In the genomic region with DNA sequence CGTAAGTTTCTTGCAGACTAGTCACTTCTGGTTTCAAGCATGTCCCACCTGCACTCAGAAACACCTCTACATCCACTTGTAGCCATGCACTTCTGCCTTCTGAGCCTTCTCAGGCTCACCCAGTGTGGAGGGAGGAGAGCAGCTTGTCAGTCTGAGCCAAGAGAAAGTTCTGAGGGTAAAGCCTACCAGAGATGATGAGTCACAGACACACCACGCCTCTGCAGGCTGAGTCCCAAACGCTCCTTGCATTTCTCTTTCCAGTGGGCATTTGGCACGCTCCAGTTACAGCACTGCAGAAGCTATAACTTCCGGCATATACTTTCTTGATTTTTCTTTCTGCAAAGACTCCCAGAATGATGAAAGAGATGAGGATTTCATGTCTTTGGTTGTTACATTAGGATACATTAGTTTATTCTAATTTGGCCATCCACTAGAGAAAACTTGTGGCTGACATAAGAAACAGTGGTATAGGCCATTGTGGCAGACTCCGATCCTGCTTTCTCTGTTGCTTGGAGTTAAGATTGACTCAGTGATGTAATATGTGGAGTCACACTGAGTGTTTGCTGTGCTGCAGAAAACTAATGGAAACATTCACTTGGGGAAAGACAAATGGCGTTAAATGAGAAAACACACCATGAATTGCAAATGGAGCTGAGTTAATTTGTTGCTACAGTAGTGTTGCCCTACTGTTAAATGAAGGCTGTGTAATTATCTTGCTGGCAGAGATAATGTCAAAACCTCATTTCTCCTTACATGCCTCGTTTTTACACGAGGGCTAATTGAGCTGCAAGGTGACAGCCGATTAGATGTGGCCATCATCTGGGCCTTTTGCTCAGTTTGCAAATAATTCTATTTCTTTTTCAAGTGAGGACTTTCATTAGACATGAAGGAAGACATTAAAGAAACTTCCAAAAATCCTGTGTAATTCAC, we compare ENCODE assay signal across 11 mouse cellular contexts. TPM values are rescaled to one million over a fixed set of nuclear protein-coding genes. Genes with fewer than 3 reads are reported as not detected.
DNase-seq lines count a peak whose midpoint lies in the region; ATAC-seq and TF ChIP-seq lines count a peak whose summit lies in the region.
"Had no signal": no experiment of that assay in that cellular context is flagged by ENCODE, and none has a peak within 500 bp of the region (broad histone marks: within the 10 kb centered on the region; RNA-seq: fewer than 3 reads in every experiment).

No protein-coding gene starts in this region.

- TF ChIP-seq CTCF in midbrain, postnatal 0 days (IDR thresholded peaks at IDR 0.05): no peak

- no peaks in the 10 kb centered on the region for H3K9me3 ChIP-seq in heart, embryonic 12.5 days (replicated peaks)
- H3K9me3 ChIP-seq in midbrain, postnatal 0 days (ENCODE audit: low read length): no peaks in the 10 kb centered on the region
- H3K9me3 ChIP-seq in midbrain, embryonic 10.5 days (replicated peaks): no peaks in the 10 kb centered on the region

- no peak overlapping the region for H3K4me2 ChIP-seq in heart, embryonic 12.5 days
- H3K4me2 ChIP-seq in midbrain, postnatal 0 days (ENCODE audit: low read depth, low read length, poor library complexity, severe bottlenecking): no peak overlapping the region
- H3K4me2 ChIP-seq: lung, embryonic 14.5 days had no signal

- no peaks in the 10 kb centered on the region for H3K27me3 ChIP-seq in heart, embryonic 12.5 days (replicated peaks)
- H3K27me3 ChIP-seq in midbrain, postnatal 0 days (ENCODE audit: insufficient read depth, low read length): no peaks in the 10 kb centered on the region
- no peaks in the 10 kb centered on the region for H3K27me3 ChIP-seq in midbrain, embryonic 10.5 days (ENCODE audit: low read depth, poor library complexity, severe bottlenecking)

- no peak overlapping the region for H3K27ac ChIP-seq in heart, embryonic 12.5 days (ENCODE audit: poor library complexity, severe bottlenecking)
- no peak overlapping the region for H3K27ac ChIP-seq in midbrain, postnatal 0 days (ENCODE audit: low read depth, low read length)
- H3K27ac ChIP-seq in midbrain, embryonic 10.5 days (replicated peaks): no peak overlapping the region
- H3K27ac ChIP-seq: heart, adult 2 months had no signal

- no peak overlapping the region for H3K4me3 ChIP-seq in heart, embryonic 12.5 days
- H3K4me3 ChIP-seq in midbrain, postnatal 0 days (ENCODE audit: low read depth, low read length): no peak overlapping the region
- H3K4me3 ChIP-seq in midbrain, embryonic 10.5 days: no peak overlapping the region
- H3K4me3 ChIP-seq: heart, adult 2 months had no signal

- no peak overlapping the region for H3K9ac ChIP-seq in heart, embryonic 12.5 days
- no peak overlapping the region for H3K9ac ChIP-seq in midbrain, postnatal 0 days (replicated peaks; ENCODE audit: low read length, poor library complexity, severe bottlenecking)
- H3K9ac ChIP-seq: lung, embryonic 14.5 days had no signal

- DNase-seq in heart, adult 18-20 months: peak; percentile 16 to 20
- DNase-seq in midbrain, postnatal 0 days (ENCODE audit: low spot score): peak; percentile 20
- DNase-seq in midbrain, embryonic 10.5 days (ENCODE audit: low spot score): no peak
- DNase-seq in frontal cortex, postnatal 14 days (ENCODE audit: low spot score in 2 of 2): peak; percentile 37
- DNase-seq in right cerebral cortex, postnatal 14 days: peak; percentile 36
- DNase-seq in spleen, postnatal 10 days (ENCODE audit: low spot score in 2 of 2): no peak
- DNase-seq: kidney, postnatal 10 days; lung, embryonic 14.5 days had no signal

- 57% methylated on average over 10 of the region's 10 CpGs for WGBS in heart, embryonic 12.5 days
- WGBS in midbrain, postnatal 0 days: 73% methylated on average over 10 of the region's 10 CpGs
- 88% methylated on average over 10 of the region's 10 CpGs for WGBS in midbrain, embryonic 10.5 days

- H3K4me1 ChIP-seq in heart, embryonic 12.5 days (replicated peaks): peaks cover 9% of the 10 kb centered on the region
- no peaks in the 10 kb centered on the region for H3K4me1 ChIP-seq in midbrain, postnatal 0 days (ENCODE audit: insufficient read depth, low read length)
- H3K4me1 ChIP-seq in midbrain, embryonic 10.5 days: peaks cover 34% of the 10 kb centered on the region

- no peaks in the 10 kb centered on the region for H3K36me3 ChIP-seq in heart, embryonic 12.5 days
- H3K36me3 ChIP-seq in midbrain, postnatal 0 days (ENCODE audit: insufficient read depth, low read length): no peaks in the 10 kb centered on the region
- H3K36me3 ChIP-seq in midbrain, embryonic 10.5 days: no peaks in the 10 kb centered on the region

- no peak for ATAC-seq in heart, embryonic 12.5 days (ENCODE audit: insufficient number of reproducible peaks, low FRiP score)
- no peak for ATAC-seq in midbrain, postnatal 0 days (ENCODE audit: low FRiP score)
- ATAC-seq in megakaryocyte progenitor cell, adult 5-6 weeks (replicated peaks; ENCODE audit: poor library complexity): no peak

RNA-seq across cellular contexts. Expression of gene Gpatch2, which starts 55.3 kb away (rescaled TPM):
- total RNA-seq in heart, adult 18-20 months (2021): 10 to 100 TPM in 1 of 2 experiments, 1 to 10 TPM in 1; 8.5 to 10.6 TPM
- 16.0 and 16.7 TPM in 2 replicates for polyA plus RNA-seq in heart, embryonic 12.5 days (2016; fragmentation: Nextera tagmentation; extraction: Ambion mirVana)
- total RNA-seq in midbrain, postnatal 0 days (2014; rRNA removed): 20.5 and 25.3 TPM in 2 replicates
- 11.6 and 15.0 TPM in 2 replicates for polyA plus RNA-seq in midbrain, postnatal 0 days (2015; fragmentation: Nextera tagmentation; extraction: Ambion mirVana)
- polyA plus RNA-seq in midbrain, embryonic 10.5 days (2016; fragmentation: Nextera tagmentation; extraction: Ambion mirVana): 25.7 and 28.0 TPM in 2 replicates
- total RNA-seq in megakaryocyte progenitor cell, adult 5-6 weeks (2015): 9.5 and 9.7 TPM in 2 replicates
- total RNA-seq in megakaryocyte progenitor cell, adult 5-6 weeks (2017): 21.5 and 29.6 TPM in 2 replicates

RNA-seq across cellular contexts. Expression of gene Spata17, which starts 55.3 kb away (rescaled TPM):
- total RNA-seq in heart, adult 18-20 months (2021): under 1 TPM; 0.67 to 0.95 TPM
- polyA plus RNA-seq in heart, embryonic 12.5 days (2016; fragmentation: Nextera tagmentation; extraction: Ambion mirVana): 0.72 and 1.4 TPM in 2 replicates
- 1.2 TPM in 1 of 2 replicates, not detected in the other for total RNA-seq in midbrain, postnatal 0 days (2014; rRNA removed)
- polyA plus RNA-seq in midbrain, postnatal 0 days (2015; fragmentation: Nextera tagmentation; extraction: Ambion mirVana): 0.61 and 1.3 TPM in 2 replicates
- 0.93 and 1.8 TPM in 2 replicates for polyA plus RNA-seq in midbrain, embryonic 10.5 days (2016; fragmentation: Nextera tagmentation; extraction: Ambion mirVana)
- not detected in 2 replicates for total RNA-seq in megakaryocyte progenitor cell, adult 5-6 weeks (2015)
- 2.2 TPM in 1 of 2 replicates, not detected in the other for total RNA-seq in megakaryocyte progenitor cell, adult 5-6 weeks (2017)

Comparison
In these comparisons a context has a peak if more than half of its experiments do, and no peak if none do; other contexts are left out.
1. DNase-seq: peak in heart, adult 18-20 months (2 of 2), midbrain, postnatal 0 days (single experiment), frontal cortex, postnatal 14 days (2 of 2) and right cerebral cortex, postnatal 14 days (single experiment); none in midbrain, embryonic 10.5 days (single experiment) and spleen, postnatal 10 days (0 of 2).